Mouse (Mus musculus) kidney, adult 10 weeks (tissue): ENCODE data around the gene Ppm1m. TPM values are rescaled to one million over a fixed set of nuclear protein-coding genes. Genes with fewer than 3 reads are reported as not detected.

Source experiments
- polyA plus RNA-seq: library from polyadenylated mRNA; stranded (reverse); fragments of 350-450 nt; fragmentation: Illumina TruSeq; extraction: RNeasy Lipid Tissue Mini Kit (QIAGEN cat#74804); gene quantifications from one replicate; pipeline ENCODE4 v1.2.3, GENCODE M21; 2014; ENCODE audit warnings: low read depth, low replicate concordance

Ppm1m gene
- 1.5 TPM for polyA plus RNA-seq

DNA sequence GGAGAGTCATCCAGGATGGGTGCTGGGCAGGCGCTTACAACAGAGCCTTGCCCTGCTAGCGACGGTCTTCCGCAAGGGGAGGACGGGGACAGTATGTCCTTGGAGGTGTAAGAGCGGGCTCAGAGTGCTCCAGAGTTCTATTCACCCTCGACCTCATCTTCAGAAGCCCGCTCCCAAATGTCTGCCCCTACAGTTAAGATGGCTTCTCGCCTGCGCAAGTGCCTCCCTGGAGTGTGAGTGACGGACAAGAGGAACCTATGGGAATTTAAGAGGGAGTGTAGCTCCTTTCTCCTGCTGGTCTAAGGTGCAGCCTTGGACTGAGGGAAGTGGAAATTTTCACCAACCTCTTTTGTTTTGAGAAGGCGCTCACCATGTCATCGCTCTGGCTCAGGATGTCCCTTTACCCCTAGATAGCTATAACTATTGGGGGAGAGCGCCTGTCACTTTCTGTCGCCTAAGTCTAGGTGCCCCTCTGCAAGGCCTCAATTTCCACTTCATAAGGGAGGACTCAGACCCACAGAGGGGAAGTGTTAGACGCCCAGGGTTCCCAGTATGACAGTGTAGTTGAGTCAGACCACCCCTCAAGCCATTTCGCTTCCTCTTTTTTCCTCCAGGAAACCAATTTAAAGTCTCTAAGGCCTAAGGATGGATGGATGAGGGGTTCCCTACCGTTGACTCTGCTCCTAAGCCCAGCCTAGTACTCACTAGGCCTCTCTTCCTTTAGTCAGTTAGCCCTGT, at the start of gene Ppm1m:
Ppm1m (minus strand) TSS at position 212 of the 738 bp plus-strand sequence.

DNA sequence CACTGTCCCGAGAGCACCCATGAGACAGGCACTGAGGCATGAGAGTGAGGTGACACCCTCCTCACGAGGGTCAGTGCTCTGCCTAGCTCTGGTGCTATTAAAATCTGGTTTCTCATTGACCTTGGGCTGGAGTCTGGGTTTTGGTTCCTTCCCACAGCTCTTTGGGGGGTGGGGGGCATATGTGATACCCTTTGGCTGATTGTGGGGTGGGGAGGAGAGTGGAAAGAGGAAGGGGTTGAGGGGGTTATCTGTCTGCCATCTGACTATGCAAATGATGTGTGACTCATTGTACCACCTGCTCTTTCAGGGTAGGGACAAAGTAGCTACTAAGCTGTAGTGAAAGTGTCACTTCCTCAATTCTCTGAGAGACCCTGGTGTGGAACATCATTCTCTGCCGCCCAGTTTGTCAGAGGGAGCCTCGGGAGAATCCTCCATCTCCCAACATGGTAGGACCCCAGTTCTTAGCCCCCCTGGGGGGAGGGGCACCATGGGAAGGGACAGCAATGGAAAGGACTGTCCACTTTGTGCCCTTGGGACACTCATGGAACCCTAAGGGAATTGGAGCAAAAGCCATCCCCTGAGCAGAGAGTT, 22.8 kb upstream of the Ppm1m start, which contains the start of gene Tlr9:
Tlr9 (plus strand) TSS at position 338 of the 591 bp plus-strand sequence.

DNA sequence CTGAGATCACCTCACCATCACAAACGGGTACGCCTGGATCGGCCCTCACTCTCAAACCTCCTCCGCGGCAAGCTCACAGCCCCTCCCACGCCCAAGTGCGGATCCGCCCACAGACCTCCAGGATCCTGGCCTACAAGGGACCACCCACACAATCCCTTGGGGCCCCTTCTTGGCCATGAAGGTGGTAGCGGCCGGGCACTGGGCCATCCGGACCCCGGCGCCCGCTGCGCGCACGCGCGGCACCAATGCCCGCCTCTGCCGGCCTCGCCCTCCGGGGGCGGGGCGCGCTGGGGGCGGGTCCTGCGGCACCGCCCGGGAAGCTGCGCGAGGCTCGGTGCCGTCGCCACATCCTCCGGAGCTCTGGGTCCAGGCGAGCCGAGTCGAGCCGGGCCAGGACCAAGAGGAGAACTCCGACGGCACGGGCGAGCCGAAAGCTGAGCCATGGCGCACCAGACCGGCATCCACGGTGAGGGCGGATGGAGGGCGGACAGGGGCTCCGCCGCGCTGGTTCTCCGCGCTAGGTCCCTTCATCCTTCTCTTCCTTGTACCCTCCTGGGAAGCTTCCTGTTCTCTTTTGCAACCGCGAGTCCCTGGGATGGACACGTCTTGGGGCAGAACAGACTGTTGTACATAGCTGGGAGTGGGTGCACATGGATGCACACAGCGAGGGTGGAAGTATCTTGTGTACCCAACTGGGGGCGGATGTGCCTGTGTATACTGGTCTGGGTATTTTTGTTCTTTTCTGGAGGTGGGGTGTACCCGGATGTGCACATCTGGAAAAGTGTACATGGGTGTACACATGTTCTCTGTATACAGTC, 3.5 kb upstream of the Ppm1m start, which contains the start of gene Twf2:
Twf2 (plus strand) TSS at position 290 of the 818 bp plus-strand sequence.

DNA sequence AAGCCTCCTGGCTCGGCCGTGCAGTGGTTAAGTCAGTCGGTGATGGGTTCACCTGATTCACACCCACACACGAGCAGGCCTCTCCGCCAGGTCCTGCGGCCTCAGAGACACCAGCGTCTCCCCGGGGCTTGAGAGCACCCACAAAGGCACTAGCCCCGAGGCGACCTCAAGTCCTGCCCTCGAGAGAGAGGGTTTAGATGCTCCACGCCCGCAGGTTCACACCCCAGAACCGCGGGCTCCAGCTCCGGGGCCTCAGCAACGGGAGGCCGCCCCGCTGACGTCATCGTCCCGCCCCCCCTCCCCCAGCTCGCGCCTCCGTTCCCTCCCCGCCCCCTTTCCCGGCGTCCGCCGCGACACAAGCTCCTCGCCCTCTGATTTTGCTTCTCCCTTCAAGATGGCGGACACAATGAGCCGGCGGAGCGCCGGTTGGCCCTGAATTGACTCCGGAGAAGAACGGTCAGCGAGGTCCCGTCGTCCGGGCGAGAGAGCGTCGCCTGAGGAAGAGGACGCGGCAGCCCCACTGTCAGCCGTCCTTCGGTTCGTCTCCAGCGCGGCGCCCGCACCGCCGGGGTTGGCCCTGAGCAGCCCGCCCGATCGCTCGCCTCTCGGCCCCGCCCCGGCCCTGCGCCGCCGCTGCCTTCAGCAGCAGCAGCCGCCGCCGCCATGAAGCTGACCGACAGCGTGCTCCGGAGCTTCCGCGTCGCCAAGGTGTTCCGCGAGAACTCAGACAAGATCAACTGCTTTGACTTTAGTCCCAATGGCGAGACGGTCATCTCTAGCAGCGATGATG, 28.8 kb downstream of the Ppm1m start, which contains the start of gene Wdr82:
Wdr82 (plus strand) TSS at position 373 of the 790 bp plus-strand sequence.

DNA sequence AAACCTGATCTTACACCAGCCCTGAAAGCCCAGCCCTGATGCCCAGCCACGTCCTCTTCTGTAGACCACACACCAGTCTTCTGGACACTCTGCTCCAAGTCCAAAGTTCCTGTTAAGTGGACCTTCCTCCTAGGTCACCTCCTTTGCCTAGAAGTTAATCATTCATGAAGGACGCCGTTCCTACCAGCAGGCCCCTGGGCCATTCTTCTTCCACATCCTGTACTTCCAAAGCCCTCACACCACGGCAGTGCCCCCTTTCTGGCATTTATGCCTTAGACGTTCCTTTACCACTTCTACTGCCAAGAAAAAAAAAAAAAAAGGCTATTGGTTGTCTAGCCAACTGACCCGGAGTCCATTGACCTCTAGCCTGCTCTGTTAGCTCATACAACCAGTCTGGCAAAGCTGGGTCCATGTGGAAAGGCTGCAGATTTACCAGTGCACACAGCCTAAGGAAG, 41.5 kb downstream of the Ppm1m start, which contains the start of gene Glyctk:
Glyctk (minus strand) TSS at position 102 of the 455 bp plus-strand sequence.

Other genes with a start within 250 kb of the Ppm1m start
- gene Col6a5, start 239.1 kb downstream of the Ppm1m start, polyA plus RNA-seq, result 0.08 TPM
- gene Col6a4, start 103.0 kb downstream of the Ppm1m start, polyA plus RNA-seq, result not detected
- 12.8 TPM for gene Glyctk, start 41.6 kb downstream of the Ppm1m start, polyA plus RNA-seq
- gene Wdr82, start 28.8 kb downstream of the Ppm1m start, polyA plus RNA-seq, result 78.0 TPM
- gene Twf2, start 3.4 kb upstream of the Ppm1m start, polyA plus RNA-seq, result not detected
- gene Tlr9, start 22.9 kb upstream of the Ppm1m start, polyA plus RNA-seq, result not detected
- 43.8 TPM for gene Alas1, start 48.9 kb upstream of the Ppm1m start, polyA plus RNA-seq
- gene Poc1a, start 81.3 kb upstream of the Ppm1m start, polyA plus RNA-seq, result not detected
- gene Dusp7, start 168.9 kb upstream of the Ppm1m start, polyA plus RNA-seq, result 14.0 TPM
- gene Rpl29, start 229.7 kb upstream of the Ppm1m start, polyA plus RNA-seq, result 24.8 TPM
- 8.3 TPM for gene Acy1, start 238.6 kb upstream of the Ppm1m start, polyA plus RNA-seq
- gene Abhd14b, start 247.7 kb upstream of the Ppm1m start, polyA plus RNA-seq, result 112 TPM
- gene Abhd14a, start 247.9 kb upstream of the Ppm1m start, polyA plus RNA-seq, result 0.73 TPM